Mouse (Mus musculus): ENCODE measurements around the gene N4bp1. TPM values are rescaled to one million over a fixed set of nuclear protein-coding genes. Genes with fewer than 3 reads are reported as not detected.

The N4bp1 gene
- total RNA-seq, 4 experiments from 2014 or later: 36.7 to 46.5 (median 44.0) TPM

- no peak for DNase-seq (ENCODE audit: low spot score in 2 of 2)
These were observed 12.8 kb upstream of the N4bp1 start for GRCm38 (mm10) chr8:86897726-86898419.

DNA sequence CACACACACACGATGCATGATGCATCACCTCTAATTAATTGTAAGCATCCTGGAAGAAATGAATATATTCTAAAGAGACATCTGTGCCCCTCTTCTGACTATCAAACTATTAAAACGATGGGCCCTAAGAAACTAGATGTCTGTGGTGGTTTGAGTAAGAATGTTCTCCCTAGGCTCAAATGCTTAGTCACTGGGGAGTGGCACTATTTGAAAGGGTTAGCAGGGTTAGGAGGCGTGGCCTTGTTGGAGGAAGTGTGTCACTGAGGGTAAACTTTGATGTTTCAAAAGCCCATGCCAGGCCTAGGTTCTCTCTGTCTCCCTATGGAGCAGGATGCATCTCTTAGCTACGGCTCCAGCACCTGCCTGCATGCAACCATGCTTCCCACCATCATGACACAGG is 10.3 kb upstream of the N4bp1 start:
- DNase-seq (ENCODE audit: low spot score in 2 of 2): no peak

DNA sequence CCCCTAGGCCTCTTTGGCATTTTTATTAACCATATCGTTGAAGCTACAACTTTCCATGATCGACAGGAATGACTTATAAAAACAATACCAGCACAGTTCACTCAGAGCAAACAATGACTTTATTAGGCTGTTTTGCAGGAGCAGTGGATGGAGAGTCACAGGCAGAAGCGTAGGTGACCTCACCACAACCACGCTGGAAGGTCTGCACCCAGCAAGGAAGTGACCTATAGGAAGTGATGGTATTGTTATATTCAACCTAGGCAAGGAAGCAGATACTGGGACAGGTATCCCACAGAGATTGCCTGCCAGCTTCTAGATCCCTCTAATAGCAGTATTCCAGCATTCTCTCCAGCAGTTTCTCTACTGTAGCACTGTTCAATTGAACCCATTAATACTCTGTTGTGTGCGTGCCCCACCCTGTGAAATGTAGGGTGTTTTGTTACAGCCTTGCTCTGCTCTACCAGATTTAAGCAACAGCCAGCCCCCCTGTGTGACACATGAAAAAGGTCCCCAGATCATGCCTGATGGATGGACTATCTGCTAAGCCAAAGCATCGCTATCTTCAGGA is 9.2 kb upstream of the N4bp1 start:
- DNase-seq (ENCODE audit: low spot score in 2 of 2): no peak

- no peak for DNase-seq (ENCODE audit: low spot score in 2 of 2)
These were observed 8.5 kb upstream of the N4bp1 start for GRCm38 (mm10) chr8:86893554-86893953.

DNA sequence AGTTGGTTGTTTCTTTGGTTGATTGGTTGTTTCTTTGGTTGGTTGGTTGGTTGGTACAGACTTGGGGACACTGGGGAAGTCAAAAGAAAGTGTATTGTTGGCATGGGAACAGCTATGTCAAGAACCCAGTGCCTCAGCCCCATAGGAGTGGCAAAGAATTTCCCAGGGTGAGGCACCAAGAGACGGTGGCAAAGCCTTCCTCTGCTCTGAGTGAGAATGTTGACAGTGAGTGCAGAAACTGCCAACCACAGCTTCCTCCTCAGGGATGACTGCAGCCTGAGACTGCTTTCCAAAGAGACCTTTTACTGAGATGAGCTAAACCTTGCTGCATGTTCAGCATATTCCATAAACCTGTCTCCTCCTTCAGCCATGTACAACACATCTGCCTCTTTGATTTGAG is 6.5 kb upstream of the N4bp1 start:
- DNase-seq (ENCODE audit: low spot score in 2 of 2): no peak

DNA sequence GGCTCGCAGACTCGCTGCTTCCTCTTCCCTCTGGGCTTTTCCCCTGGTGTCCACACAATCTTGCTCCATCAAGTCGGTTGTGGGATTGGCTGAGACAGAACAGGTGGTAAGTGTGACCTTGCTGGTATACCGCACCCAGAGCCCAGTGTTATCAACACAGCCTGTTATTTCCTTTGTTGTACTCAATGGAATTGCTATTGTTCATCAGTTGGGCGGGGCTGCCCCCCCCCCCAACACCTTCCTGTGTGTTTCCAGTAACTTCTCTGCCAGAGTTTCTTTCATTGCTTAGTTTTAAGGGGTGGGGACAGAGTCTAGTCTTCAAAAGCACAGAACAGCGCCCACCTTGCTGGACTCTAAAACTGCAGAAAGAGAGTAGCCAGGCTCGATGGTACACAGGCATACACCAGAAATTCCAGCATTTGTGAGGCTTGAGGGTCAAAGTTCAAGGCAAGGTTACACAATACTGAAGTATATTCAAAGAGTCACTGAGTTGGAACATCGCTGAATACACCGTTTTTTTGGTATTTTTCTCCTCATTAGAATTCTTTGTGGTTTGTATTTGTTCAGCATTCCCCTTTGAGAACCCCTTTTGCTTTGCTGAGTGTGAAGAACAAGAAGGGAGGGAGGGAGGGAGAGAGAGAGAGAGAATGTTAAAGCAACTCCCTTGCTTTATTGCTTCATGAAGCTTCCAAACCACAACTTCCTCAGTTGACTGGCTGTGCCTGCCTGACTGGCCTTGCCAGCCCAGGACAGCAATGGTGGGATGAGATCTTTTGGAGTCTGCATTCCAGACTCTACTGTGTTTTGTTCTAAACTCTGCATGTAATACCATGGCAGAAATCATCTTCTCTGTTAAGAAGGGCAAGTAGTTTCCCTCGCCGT is 3.2 kb upstream of the N4bp1 start:
- no peak for DNase-seq (ENCODE audit: low spot score in 2 of 2)

GRCm38 (mm10) chr8:86884067-86884466 is 991 bp downstream of the N4bp1 start:
- no peak for DNase-seq (ENCODE audit: low spot score in 2 of 2)

DNA sequence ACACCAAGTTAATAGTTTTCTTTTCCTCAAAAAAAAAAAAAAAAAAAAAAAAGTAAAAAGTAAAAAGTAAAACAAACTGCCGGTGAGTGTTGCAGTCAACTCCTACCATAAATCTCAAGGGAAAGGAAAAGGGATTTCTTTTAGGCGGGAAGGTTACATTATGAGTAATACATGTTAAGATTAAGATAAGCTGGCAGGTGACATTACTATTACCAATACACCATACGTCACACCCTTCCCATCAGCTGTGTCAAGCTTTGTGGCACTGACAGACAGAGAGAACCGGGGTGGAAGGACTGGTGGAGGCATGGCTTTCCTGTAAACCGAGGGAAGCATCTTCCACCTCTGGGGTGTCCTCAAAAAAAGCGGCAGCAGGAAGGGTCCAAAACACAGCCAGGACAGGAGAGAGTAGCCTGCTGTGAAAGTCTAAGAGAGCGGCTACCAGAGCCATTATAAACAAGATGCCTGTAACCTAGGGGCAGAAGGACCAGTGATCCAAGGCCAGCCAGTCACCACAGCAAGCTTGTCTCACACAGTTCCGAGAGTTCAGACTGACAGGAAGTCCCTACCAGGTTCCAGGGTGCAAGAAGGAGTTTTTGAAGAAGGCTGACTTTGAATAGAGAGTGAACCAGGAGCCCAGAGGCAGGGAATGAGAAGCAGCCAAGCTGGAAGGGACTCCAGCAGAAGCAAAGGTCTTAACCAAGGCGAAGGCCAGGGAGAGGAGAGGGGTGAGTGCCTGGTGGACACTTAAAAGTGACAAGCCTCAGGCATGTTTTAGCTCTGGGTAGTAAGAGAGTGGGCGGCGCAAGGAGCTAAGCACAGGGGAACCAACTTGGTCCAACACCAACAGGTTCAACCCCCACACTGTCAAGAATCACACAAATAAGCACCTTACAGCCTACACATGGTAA is 2.2 kb downstream of the N4bp1 start:
- no peak for DNase-seq (ENCODE audit: low spot score in 2 of 2)

DNA sequence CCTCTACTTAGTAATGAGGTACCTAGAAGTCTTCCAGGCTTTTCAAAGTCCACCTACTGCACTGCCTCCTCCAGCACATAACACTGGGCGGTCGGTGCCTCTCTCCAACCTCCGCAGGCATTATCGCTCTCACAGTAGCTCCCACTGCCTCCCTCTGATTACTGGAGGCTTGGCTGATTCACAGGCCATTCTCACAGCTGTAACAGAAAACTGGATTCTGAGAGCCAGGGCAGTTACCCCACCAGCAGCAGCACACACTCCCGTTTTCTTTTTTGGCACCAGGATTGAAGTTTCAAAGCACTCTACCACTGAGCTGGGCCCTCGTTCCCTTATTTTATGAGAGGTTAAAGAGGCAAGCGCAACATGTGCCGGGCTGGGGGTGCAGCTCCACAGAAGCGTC is 3.1 kb downstream of the N4bp1 start:
- no peak for DNase-seq (ENCODE audit: low spot score in 2 of 2)

DNA sequence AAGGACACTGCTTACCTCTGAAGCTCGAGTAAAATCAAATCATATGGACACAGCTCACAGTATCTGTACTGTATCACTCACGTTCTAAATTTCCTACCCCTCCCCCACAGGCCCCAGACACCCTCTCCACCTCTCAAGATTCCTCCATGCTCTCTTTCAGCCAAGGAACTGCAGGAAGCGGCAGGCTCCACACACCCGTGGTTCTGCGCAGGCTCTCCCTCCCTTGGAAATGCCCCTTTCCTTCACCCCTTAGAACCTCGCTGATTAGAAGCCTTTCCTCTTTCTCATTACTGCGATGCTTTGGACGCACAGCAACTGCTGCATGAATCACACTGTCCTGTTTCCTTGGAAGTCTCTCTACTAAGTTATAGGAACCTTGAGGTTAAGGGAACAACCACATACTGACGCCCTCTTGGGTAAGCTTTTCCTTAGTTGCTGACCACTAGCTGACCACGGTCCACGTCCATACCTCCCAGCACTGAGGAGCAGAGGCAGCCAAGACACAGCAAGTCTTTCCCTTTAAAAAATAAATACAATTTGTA is 3.9 kb downstream of the N4bp1 start:
- no peak for DNase-seq (ENCODE audit: low spot score in 2 of 2)

GRCm38 (mm10) chr8:86876831-86877230 is 8.2 kb downstream of the N4bp1 start:
- DNase-seq (ENCODE audit: low spot score in 2 of 2): no peak

DNA sequence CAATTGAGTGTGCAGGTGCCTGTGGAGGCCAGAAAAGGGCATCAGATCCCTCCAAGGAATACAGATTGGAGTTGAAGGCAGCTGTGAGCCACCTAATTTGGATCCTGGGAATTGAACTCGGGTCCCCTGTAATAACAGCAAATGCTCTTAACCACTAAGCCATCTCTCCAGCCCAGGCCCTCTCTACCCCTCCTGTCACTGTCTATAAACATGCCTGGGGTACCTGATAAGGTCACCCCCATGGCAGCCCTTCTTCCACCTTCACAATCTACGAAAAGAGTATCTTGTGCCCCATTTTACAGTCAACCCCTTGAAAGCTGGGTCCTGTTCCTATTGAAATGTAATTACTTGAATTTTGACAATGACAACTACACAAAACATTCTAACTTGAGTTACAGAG is 11.0 kb downstream of the N4bp1 start:
- no peak for DNase-seq (ENCODE audit: low spot score in 2 of 2)

DNA sequence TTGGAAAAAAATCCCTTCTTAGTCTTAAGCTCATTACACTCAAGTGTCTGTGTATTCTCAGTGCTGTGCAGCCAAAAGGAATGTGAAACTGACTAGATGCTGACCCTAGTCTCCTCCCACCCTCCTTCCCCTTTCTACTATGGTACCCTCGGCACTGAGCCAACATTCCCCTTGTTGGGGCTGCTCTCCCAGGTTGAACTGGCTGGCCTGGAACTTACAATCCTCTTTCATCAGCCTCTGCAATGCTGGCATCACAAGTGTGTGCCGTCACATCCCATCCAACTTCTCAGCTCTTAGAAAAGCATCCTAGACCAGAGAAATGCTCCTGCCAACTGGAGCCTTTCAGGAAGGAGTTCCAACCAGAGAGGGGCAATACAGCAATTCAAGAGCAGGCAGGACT is 11.9 kb downstream of the N4bp1 start:
- DNase-seq (ENCODE audit: low spot score in 2 of 2): no peak

DNA sequence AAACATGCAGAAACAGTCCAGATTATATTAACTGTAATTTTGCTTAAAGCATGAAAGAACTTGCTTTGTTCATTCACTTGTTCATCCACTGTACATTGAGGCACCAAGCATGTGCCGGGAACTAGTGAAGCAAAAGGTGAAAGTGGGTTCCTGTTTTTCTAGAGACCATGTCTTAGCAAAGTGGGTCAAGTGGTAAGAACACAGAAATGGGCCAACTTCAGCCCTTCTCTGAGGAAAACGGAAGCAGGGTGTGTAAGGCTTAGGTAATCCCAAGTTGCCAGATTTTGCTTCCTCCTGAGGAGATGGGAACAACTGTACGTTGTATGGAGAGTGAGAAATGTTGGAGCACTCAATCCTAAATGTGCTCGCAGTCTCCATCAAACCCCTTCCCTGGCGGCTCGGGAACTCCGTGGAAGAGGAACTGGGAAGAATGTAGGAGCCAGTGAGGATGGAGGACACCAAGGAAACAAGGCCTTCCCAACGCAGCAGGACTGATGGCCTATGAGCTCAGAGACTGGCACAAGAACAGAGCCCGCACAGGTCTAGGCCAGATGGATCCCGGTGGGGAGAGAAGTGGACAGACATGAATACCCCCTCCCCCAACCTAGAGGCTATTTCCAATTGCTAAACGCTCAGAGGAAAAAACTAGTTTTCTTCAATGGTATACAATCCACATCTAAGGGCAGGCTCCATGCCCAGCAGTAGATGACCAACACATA is 12.8 kb downstream of the N4bp1 start:
- no peak for DNase-seq (ENCODE audit: low spot score in 2 of 2)

- no peak for DNase-seq (ENCODE audit: low spot score in 2 of 2)
These were observed 13.6 kb downstream of the N4bp1 start for GRCm38 (mm10) chr8:86871421-86871820.

DNA sequence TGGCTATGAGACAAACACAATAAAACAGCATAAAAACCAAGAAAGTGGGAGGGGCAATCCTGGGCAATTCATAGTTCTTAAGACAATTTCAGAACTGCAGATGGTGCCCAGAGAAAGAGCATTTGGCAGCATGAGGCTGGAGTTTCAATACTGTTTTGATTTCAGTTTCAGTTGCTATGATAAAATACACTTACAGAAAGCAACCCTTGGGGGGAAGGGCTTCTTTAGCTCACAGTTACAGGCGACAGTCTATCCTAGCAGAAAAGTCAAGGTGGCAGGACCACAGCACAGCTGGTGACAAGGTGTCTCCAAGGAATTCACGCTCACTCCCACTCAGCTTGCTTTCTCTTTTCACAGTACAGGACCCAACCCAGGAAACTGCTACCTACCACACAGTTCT is 14.3 kb downstream of the N4bp1 start:
- no peak for DNase-seq (ENCODE audit: low spot score in 2 of 2)

GRCm38 (mm10) chr8:86868041-86868440 is 17.0 kb downstream of the N4bp1 start:
- no peak for DNase-seq (ENCODE audit: low spot score in 2 of 2)

DNA sequence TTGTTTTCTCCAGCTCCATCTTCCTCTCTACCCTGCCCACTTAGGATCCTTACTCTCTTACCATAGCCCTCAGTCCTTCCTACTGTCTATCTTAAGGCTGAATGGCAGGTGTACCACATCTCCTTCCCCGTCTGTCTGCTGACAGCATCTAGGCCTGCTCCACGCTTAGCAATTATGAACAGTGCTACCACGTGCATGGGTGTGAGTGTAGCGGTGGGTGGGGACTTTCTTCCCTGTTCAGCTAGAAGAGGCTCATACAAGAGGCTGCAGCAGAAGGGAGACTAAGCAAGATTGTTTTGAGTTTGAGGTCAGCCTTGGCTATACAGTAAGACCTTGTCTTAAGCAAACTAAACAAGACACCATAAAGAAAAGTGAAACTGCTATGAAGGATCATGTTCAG is 20.3 kb downstream of the N4bp1 start:
- no peak for DNase-seq (ENCODE audit: low spot score in 2 of 2)

DNA sequence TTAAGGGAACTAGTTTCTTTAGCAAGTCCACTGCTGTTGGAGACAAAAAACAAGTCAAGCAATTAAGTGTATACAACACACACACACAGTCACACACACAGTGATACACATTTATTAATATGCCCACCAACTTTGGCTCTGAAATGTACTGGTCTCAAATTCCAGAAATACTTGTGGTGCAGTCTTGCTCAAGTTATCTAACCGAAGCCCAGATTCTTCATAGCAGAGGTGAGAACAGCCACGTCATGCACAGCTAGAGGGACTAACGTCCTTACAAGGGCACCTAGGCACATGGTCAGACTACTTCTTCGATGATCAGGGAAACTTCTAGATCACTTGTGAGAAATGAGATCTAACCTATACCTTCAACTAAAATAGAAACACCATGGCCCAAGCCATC is 22.2 kb downstream of the N4bp1 start:
- DNase-seq (ENCODE audit: low spot score in 2 of 2): no peak

DNA sequence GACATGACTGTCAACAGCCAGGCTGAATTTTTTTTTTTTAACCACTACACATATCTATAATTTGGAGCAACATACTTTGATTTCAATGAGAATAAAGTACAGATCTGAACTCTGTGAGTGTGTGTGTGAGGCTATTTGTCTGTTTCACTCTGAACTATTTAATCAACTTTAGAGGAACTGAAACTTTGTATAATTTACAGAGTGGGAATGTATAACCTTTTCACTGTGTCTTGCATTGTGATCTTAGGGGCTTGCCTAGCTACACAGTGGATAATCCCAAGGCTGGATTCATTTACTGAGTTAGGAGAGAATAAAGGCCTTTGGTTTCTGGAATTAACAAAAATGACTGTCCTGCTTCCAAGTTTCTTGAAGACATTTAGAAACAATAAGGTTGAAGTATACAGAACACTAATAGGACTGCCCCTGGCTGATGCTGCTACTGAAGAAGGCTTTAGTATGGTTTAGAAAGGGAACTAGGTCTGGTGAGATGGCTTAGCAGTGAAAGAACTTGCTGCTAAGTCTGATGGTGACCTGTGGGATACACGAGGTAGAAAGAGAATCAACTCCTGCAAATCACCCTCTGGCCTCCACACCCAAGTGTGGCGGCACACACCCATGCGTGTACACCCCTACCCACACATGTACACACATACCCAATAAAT is 22.8 kb downstream of the N4bp1 start:
- no peak for DNase-seq (ENCODE audit: low spot score in 2 of 2)
